Mouse (Mus musculus) midbrain, embryonic 11.5 days (tissue): ENCODE measurements at regions not wholly inside any gene's neighbourhood (a gene's known extent, or its start where the extent isn't known, plus 50 kb on each side); places are given as distances from the start of the nearest gene placed in this dataset.

Experiments
- ATAC-seq: fragments of 200-750 bp; cut with Nextera tagmentation; 2 replicates; pipeline ENCODE4 v1.8.0; 2017; ENCODE audit warnings: moderate TSS enrichment, moderate library complexity; ENCODE audit not compliant: low FRiP score
- DNase-seq: peaks from one replicate; pipeline ENCODE4 v3.0.0; 2015; ENCODE audit warnings: low spot score; ENCODE audit errors: missing footprints
- H3K27ac ChIP-seq: fragments of 300-500 bp; sonication (generic); 2 replicates; pipeline ENCODE4 v1.5.1; 2014; ENCODE audit warnings: low read depth, low read length
- H3K27me3 ChIP-seq: fragments of 300-500 bp; sonication (generic); 2 replicates; pipeline ENCODE4 v1.6.1; 2014; ENCODE audit warnings: mild to moderate bottlenecking, low read length, moderate library complexity, mixed read lengths; ENCODE audit not compliant: control insufficient read depth, insufficient read depth
- H3K36me3 ChIP-seq: fragments of 300-500 bp; sonication (generic); 2 replicates; pipeline ENCODE4 v1.6.1; 2014; ENCODE audit warnings: mild to moderate bottlenecking, low read length, moderate library complexity, mixed read lengths; ENCODE audit not compliant: control insufficient read depth, insufficient read depth
- H3K4me1 ChIP-seq: fragments of 300-500 bp; sonication (generic); 2 replicates; pipeline ENCODE4 v1.6.1; 2014; ENCODE audit warnings: low read length; ENCODE audit not compliant: control insufficient read depth, insufficient read depth
- H3K4me2 ChIP-seq: fragments of 300-500 bp; sonication (generic); 2 replicates; pipeline ENCODE4 v1.6.1; 2014; ENCODE audit warnings: mild to moderate bottlenecking, moderate library complexity
- H3K4me3 ChIP-seq: fragments of 300-500 bp; sonication (generic); 2 replicates; pipeline ENCODE4 v1.5.1; 2014; ENCODE audit warnings: low read depth, low read length
- H3K9ac ChIP-seq: fragments of 300-500 bp; sonication (generic); 2 replicates; pipeline ENCODE4 v1.6.1; 2014; ENCODE audit warnings: low read length
- H3K9me3 ChIP-seq: fragments of 300-500 bp; sonication (generic); 2 replicates; pipeline ENCODE4 v1.6.1; 2016; ENCODE audit warnings: low read length; ENCODE audit not compliant: control insufficient read depth
- WGBS: fragments of 180-500 bp; shearing (Covaris S2); extraction: QIAGEN DNeasy Blood & Tissue Kit; methylation state at CpG from one replicate; pipeline ENCODE4 v1.1.7; 2014; 5-methylcytosine and 5-hydroxymethylcytosine counted together

DNA sequence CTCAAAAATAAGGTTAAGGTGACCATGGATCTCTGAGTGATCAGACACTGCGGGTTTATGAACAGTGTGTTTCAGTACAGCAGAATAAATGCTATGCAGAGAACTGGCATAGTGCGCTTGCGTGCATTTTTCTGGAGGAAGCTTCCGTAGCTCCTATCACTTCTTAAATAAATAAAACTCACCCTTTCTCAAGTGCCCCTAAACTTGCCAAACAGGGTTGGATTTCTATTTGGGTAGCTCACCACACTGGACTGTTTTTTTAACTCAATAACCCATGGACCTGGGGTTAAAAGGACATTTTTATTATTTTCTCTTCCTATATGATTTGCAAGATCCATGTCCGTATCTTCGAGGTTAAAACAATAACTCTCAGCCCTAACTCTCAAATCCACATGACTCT, 182.8 kb downstream of the Il20rb start:
- WGBS: 87% methylated on average over 6 of the region's 6 CpGs
- no peaks in the 10 kb centered on the region for H3K9me3 ChIP-seq
- no peak overlapping the region for H3K27ac ChIP-seq
- H3K4me2 ChIP-seq: no peak overlapping the region
- H3K36me3 ChIP-seq: no peaks in the 10 kb centered on the region
- DNase-seq: peak; percentile 26
- no peak overlapping the region for H3K9ac ChIP-seq
- ATAC-seq: no peak
- H3K4me3 ChIP-seq: no peak overlapping the region
- no peaks in the 10 kb centered on the region for H3K4me1 ChIP-seq
- no peaks in the 10 kb centered on the region for H3K27me3 ChIP-seq

DNA sequence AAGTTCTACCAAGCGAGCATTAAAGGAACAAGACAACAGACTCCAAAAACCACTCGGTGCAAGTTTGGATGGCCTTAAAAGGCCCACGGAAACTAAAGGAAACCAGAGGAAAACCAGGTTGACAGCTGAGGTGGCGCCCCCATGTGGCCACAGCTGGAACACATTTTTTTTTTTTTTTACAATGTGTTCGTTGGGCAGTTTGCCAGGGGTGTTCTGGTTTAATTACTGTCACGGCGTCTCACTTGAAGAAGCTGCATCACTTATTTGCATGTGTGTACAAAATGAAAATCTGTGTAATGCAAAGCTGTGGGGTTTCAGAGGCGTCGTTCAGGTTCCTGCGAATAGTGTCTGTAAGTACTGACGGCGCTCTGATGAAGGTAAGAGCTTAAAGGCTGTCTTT, 185.0 kb downstream of the Il20rb start:
- H3K36me3 ChIP-seq: no peaks in the 10 kb centered on the region
- no peaks in the 10 kb centered on the region for H3K4me1 ChIP-seq
- no peaks in the 10 kb centered on the region for H3K9me3 ChIP-seq
- no peak overlapping the region for H3K4me3 ChIP-seq
- no peak for ATAC-seq
- no peak overlapping the region for H3K27ac ChIP-seq
- H3K9ac ChIP-seq: no peak overlapping the region
- H3K4me2 ChIP-seq: no peak overlapping the region
- no peaks in the 10 kb centered on the region for H3K27me3 ChIP-seq
- WGBS: 67% methylated on average over 12 of the region's 12 CpGs
- DNase-seq: peak; percentile 90

DNA sequence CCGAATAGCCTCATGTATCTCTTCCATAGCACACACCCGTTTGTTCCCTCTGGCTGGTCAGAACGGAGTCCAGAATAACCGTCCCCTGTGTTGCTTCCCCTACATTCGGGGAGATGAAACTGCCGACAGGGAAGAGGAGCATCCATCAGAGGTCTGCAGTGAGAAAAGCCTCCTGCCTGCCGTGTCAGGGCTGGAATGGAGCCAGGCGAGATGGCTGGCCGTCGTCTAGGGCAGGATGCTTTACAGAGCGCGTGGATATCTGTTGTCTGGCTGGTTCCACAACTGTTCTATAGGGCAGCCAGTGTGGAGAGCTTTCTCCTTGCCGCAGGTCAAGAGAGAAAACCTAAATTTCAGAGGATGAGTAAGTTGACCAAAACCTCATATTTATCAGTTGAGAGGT, 209.2 kb downstream of the Il20rb start:
- H3K4me3 ChIP-seq: no peak overlapping the region

DNA sequence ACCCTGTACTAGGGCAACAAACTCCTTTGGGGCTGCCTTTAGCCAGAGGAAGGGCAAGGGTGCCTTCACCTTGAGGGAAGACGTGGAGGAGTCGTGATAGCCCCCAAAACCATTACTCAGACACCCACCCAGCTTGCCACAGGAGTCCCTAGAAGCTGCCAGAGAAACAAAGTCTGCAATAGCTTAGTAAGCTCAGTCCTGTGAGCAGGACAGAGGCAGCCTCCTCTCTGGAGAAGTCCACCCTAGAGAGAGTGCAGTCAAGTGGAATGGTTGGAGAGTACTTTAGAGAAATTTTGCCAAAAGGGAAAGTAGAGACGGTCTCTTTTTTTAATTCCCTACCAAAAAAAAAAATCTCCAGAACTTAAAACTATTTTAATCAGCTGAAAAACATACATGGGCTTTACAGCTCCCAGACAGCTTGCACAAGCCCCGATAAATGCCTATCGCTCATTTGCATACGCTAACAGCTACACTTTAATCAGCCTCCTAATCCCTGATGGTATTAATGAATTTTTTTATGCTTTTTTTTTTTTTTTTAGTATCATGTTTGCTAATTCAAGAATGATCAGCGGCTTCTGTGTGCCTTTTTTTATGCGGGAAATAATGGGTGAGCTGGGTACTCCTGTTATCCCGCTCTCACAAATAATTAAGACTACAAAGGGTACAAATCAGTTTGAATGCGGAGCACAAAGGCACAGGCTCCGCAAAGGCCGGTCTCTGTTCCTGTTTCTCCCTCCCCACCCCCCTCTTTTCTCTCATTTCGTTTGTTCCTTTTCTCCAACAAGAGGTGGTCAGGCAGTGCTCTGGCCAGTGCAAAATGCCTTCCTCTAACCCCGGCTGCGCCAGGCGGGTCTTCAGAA, 219.8 kb downstream of the Il20rb start:
- no peak overlapping the region for H3K27ac ChIP-seq
- ATAC-seq (peak; percentile 66), DNase-seq (peak; percentile 93)
- H3K27me3 ChIP-seq: peaks cover 3% of the 10 kb centered on the region; the same call in 1 of the 2 replicates
- H3K9ac ChIP-seq: no peak overlapping the region
- 13% methylated on average over 16 of the region's 16 CpGs for WGBS
- no peaks in the 10 kb centered on the region for H3K36me3 ChIP-seq
- no peak overlapping the region for H3K4me3 ChIP-seq
- H3K4me1 ChIP-seq: peaks cover 11% of the 10 kb centered on the region
- no peaks in the 10 kb centered on the region for H3K9me3 ChIP-seq
- H3K4me2 ChIP-seq: peak overlapping the region; percentile 16

More for the DNA sequence above, 209.2 kb downstream of the Il20rb start:
- no peak for ATAC-seq
- Histone ChIP-seq H3K4me2 (no peak overlapping the region), H3K4me1 (peaks cover 7% of the 10 kb centered on the region), H3K27me3 (no peaks in the 10 kb centered on the region), H3K27ac (no peak overlapping the region), H3K9ac (no peak overlapping the region), H3K9me3 (no peaks in the 10 kb centered on the region), H3K36me3 (no peaks in the 10 kb centered on the region)
- WGBS: 87% methylated on average over 13 of the region's 13 CpGs
- DNase-seq: no peak

DNA sequence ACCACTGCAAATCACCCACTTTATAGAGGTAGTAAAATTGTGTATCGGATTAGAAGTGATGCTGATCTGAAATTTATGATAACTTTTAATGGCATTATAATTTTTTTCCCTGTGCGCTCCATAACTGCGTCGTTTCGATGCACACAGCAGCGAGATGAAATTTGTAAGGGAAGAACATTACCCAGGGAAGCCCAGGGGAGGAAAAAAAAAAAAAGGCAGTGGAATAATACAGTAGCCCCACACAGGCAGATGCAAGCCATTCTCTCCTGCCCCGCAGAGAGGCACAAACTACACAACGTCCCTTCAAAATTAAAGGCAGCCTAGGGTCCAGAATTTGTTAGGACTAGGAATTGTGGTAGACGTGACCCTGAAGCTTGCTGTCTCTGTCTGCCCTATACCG, 234.2 kb downstream of the Il20rb start:
- H3K27ac ChIP-seq: no peak overlapping the region
- ATAC-seq (no peak), DNase-seq (no peak)
- no peak overlapping the region for H3K9ac ChIP-seq
- H3K4me2 ChIP-seq: no peak overlapping the region
- no peaks in the 10 kb centered on the region for H3K36me3 ChIP-seq
- no peak overlapping the region for H3K4me3 ChIP-seq
- H3K27me3 ChIP-seq: no peaks in the 10 kb centered on the region
- H3K4me1 ChIP-seq: no peaks in the 10 kb centered on the region
- no peaks in the 10 kb centered on the region for H3K9me3 ChIP-seq
- WGBS: 78% methylated on average over 10 of the region's 10 CpGs
